Comparison of ENCODE assay signal across 17 mouse cellular contexts in the genomic region with DNA sequence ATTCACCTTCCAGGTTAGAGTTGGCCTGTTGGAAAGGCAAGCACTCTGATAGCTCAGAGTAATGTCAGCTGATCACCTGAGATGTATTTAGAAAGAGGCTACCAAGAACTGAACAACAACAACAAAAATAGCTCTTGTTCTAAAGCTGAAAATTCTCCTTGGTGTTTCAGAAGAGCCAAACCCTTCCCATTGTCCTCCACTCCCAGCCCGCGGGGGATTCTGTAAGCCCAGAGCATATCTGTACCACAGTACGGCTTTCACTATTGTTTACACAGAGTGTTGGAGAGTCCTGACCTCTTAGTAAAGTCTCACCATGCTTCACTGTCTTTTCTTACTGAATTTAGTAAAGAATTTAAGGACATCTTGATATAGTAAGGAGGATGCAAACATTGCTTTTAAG.
"Had no signal": no experiment of that assay in that cellular context is flagged by ENCODE, and none has a peak within 500 bp of the region (broad histone marks: within the 10 kb centered on the region; RNA-seq: fewer than 3 reads in every experiment).

No protein-coding gene starts in this region.

- H3K27me3 ChIP-seq: liver, embryonic 13.5 days; midbrain, embryonic 12.5 days; neural tube, embryonic 13.5 days had no signal

- H3K27ac ChIP-seq: liver, embryonic 13.5 days; midbrain, embryonic 12.5 days; neural tube, embryonic 13.5 days had no signal

- DNase-seq: kidney, adult 18-20 months; kidney, adult 9 months; kidney, postnatal 14 days; kidney, postnatal 4 days; layer of hippocampus, postnatal 36 days; liver, embryonic 13.5 days; lung, adult 2 months; lung, postnatal 14 days; lung, postnatal 4 days; retina, postnatal 1 day; right cerebral cortex, postnatal 25 days; thymus, adult 18-20 months; thymus, postnatal 36 days had no signal

- H3K4me2 ChIP-seq: liver, embryonic 13.5 days; midbrain, embryonic 12.5 days; neural tube, embryonic 13.5 days had no signal

- H3K9me3 ChIP-seq: liver, embryonic 13.5 days; midbrain, embryonic 12.5 days; neural tube, embryonic 13.5 days had no signal

- ATAC-seq: midbrain, embryonic 16.5 days had no signal

- H3K36me3 ChIP-seq: liver, embryonic 13.5 days had no signal

- H3K9ac ChIP-seq: liver, embryonic 13.5 days; midbrain, embryonic 12.5 days; neural tube, embryonic 13.5 days had no signal

- H3K4me3 ChIP-seq: liver, embryonic 13.5 days; midbrain, embryonic 12.5 days; myocyte; neural tube, embryonic 13.5 days had no signal
